8 mouse cellular contexts compared by ENCODE assay signal in the genomic region with DNA sequence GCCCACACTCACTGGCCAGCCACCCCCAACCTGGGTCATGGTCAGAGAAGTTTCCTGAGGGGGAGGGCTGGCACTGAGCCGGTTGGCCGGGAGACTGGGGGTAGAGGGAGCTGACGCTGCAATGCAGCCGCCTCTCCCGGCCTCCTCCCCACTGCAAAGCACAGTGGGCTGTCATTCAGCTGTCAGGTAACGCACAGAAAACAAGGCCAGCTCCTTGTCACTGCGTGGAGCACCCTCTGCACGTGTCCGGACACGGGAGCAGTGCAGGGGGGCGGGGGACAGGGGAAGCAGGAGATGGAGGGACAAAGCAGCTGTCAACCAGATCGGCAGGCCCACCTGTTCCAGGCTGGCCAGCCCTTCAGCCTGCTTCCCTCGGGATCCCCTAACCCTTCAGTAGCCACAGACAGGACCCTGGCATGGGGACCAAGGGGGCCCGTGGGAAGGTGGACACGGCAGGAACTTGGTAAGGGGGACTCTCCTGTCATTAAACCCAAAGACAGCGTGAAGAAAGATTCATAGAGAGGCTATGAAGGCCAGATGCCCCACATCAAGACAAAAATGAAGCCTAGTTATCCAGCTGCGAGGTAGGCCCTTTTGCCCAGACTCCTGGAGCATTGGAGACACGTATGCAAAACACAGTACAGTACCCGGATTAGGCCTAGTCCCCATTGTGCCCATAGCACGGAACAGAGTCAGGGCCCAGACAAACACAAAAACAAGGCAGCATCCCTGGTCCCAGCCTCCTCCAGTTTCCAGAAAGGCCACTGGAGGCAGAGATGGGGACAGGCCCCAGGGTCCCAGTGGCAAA. TPM values are rescaled to one million over a fixed set of nuclear protein-coding genes. Genes with fewer than 3 reads are reported as not detected.
A peak's percentile ranks its signal among the peaks of the same experiment; 100 is the strongest.
DNase-seq lines count a peak whose midpoint lies in the region; ATAC-seq and TF ChIP-seq lines count a peak whose summit lies in the region.

No protein-coding gene starts in this region.

- no peak for TF ChIP-seq POLR2A in thymus, adult 2 months (IDR thresholded peaks at IDR 0.05; ENCODE audit: control insufficient read depth, extremely low read depth, insufficient read depth, low read length, poor library complexity)

- H3K9me3 ChIP-seq in heart, embryonic 10.5 days = no peaks in the 10 kb centered on the region
- H3K9me3 ChIP-seq in embryonic facial prominence, embryonic 10.5 days = no peaks in the 10 kb centered on the region
- no peaks in the 10 kb centered on the region for H3K9me3 ChIP-seq in hindbrain, embryonic 16.5 days (ENCODE audit: control insufficient read depth, low read length)
- no peaks in the 10 kb centered on the region for H3K9me3 ChIP-seq in midbrain, embryonic 10.5 days (replicated peaks)

- WGBS in heart, embryonic 10.5 days = 47% methylated on average over 20 of the region's 20 CpGs
- WGBS in embryonic facial prominence, embryonic 10.5 days = 57% methylated on average over 20 of the region's 20 CpGs
- WGBS in hindbrain, embryonic 16.5 days = 30% methylated on average over 20 of the region's 20 CpGs
- WGBS in midbrain, embryonic 10.5 days = 70% methylated on average over 20 of the region's 20 CpGs
- 92% methylated on average over 20 of the region's 20 CpGs for WGBS in thymus, adult 2 months

- H3K27ac ChIP-seq in heart, embryonic 10.5 days = peak overlapping the region; percentile 86
- peak overlapping the region; percentile 79; the same call in 1 of the 2 replicates for H3K27ac ChIP-seq in embryonic facial prominence, embryonic 10.5 days (replicated peaks)
- H3K27ac ChIP-seq in hindbrain, embryonic 16.5 days (ENCODE audit: low read depth, low read length) = peak overlapping the region; percentile 77
- H3K27ac ChIP-seq in midbrain, embryonic 10.5 days (replicated peaks) = peak overlapping the region; percentile 80
- H3K27ac ChIP-seq in thymus, adult 2 months (ENCODE audit: control insufficient read depth, insufficient read depth, low read length) = no peak overlapping the region

- H3K4me1 ChIP-seq in heart, embryonic 10.5 days = peaks cover 45% of the 10 kb centered on the region
- peaks cover 35% of the 10 kb centered on the region for H3K4me1 ChIP-seq in embryonic facial prominence, embryonic 10.5 days
- H3K4me1 ChIP-seq in hindbrain, embryonic 16.5 days (ENCODE audit: control insufficient read depth, insufficient read depth, low read depth, low read length) = peaks cover 20% of the 10 kb centered on the region
- H3K4me1 ChIP-seq in midbrain, embryonic 10.5 days = peaks cover 30% of the 10 kb centered on the region
- peaks cover 9% of the 10 kb centered on the region; the same call in 1 of the 2 replicates for H3K4me1 ChIP-seq in thymus, adult 2 months (replicated peaks; ENCODE audit: control insufficient read depth, insufficient read depth, low read length)

- peaks cover 33% of the 10 kb centered on the region for H3K36me3 ChIP-seq in heart, embryonic 10.5 days
- peaks cover 57% of the 10 kb centered on the region for H3K36me3 ChIP-seq in embryonic facial prominence, embryonic 10.5 days (replicated peaks)
- H3K36me3 ChIP-seq in hindbrain, embryonic 16.5 days (ENCODE audit: control insufficient read depth, insufficient read depth, low read length) = no peaks in the 10 kb centered on the region; the same call in 1 of the 2 replicates
- H3K36me3 ChIP-seq in midbrain, embryonic 10.5 days = peaks cover 34% of the 10 kb centered on the region
- H3K36me3 ChIP-seq in thymus, adult 2 months (ENCODE audit: control insufficient read depth, insufficient read depth, low read length) = no peaks in the 10 kb centered on the region

- TF ChIP-seq CTCF in thymus, adult 2 months (IDR thresholded peaks at IDR 0.05; ENCODE audit: borderline replicate concordance, control insufficient read depth, extremely low read depth, insufficient read depth, low read length, poor library complexity) = no peak

- H3K27me3 ChIP-seq in heart, embryonic 10.5 days (ENCODE audit: insufficient read depth, poor library complexity, severe bottlenecking) = no peaks in the 10 kb centered on the region
- H3K27me3 ChIP-seq in embryonic facial prominence, embryonic 10.5 days (replicated peaks; ENCODE audit: low read depth, poor library complexity, severe bottlenecking) = no peaks in the 10 kb centered on the region
- no peaks in the 10 kb centered on the region for H3K27me3 ChIP-seq in hindbrain, embryonic 16.5 days (replicated peaks; ENCODE audit: control insufficient read depth, insufficient read depth, low read length)
- peaks cover 3% of the 10 kb centered on the region; the same call in 1 of the 2 replicates for H3K27me3 ChIP-seq in midbrain, embryonic 10.5 days (ENCODE audit: low read depth, poor library complexity, severe bottlenecking)
- peaks cover 2% of the 10 kb centered on the region; the same call in 1 of the 2 replicates for H3K27me3 ChIP-seq in thymus, adult 2 months (ENCODE audit: control insufficient read depth, insufficient read depth, low read length)

- H3K9ac ChIP-seq in hindbrain, embryonic 16.5 days (ENCODE audit: low read depth, low read length) = peak overlapping the region; percentile 82

- peak overlapping the region; percentile 94 for H3K4me2 ChIP-seq in hindbrain, embryonic 16.5 days (ENCODE audit: low read length)

- peak; percentile 25 for ATAC-seq in hindbrain, embryonic 16.5 days

- no peak for DNase-seq in heart, embryonic 10.5 days (ENCODE audit: low spot score)
- no peak for DNase-seq in heart, adult 8-10 months (ENCODE audit: low spot score)
- DNase-seq in adrenal gland, adult (ENCODE audit: inconsistent age in 2 of 2, low spot score in 1 of 2) = peak; percentile 90 to 95
- no peak for DNase-seq in embryonic facial prominence, embryonic 10.5 days (ENCODE audit: low spot score)
- no peak for DNase-seq in midbrain, embryonic 10.5 days (ENCODE audit: low spot score)
- DNase-seq in natural killer cell, adult 2 months (ENCODE audit: low spot score in 2 of 2) = no peak
- DNase-seq in thymus, adult 2 months = no peak

- H3K4me3 ChIP-seq in heart, embryonic 10.5 days = peak overlapping the region; percentile 76
- H3K4me3 ChIP-seq in embryonic facial prominence, embryonic 10.5 days = peak overlapping the region; percentile 67
- H3K4me3 ChIP-seq in hindbrain, embryonic 16.5 days (ENCODE audit: low read length) = peak overlapping the region; percentile 63
- peak overlapping the region; percentile 70 for H3K4me3 ChIP-seq in midbrain, embryonic 10.5 days
- H3K4me3 ChIP-seq in thymus, adult 2 months (ENCODE audit: control insufficient read depth, insufficient read depth, low read length) = no peak overlapping the region

RNA-seq across cellular contexts. Expression of gene Relt, which starts 30.2 kb away (rescaled TPM):
- polyA plus RNA-seq in heart, embryonic 10.5 days (2016; fragmentation: Nextera tagmentation; extraction: Ambion mirVana) = 4.4 and 5.3 TPM in 2 replicates
- total RNA-seq in heart, adult 8-10 months (2022) = 1 to 10 TPM; 3.8 to 4.1 (median 3.9) TPM
- polyA plus RNA-seq in embryonic facial prominence, embryonic 10.5 days (2016; fragmentation: Nextera tagmentation; extraction: Ambion mirVana) = 4.8 and 5.2 TPM in 2 replicates
- polyA plus RNA-seq in hindbrain, embryonic 16.5 days (2015; fragmentation: Nextera tagmentation; extraction: Ambion mirVana) = 5.1 and 5.3 TPM in 2 replicates
- 4.3 and 5.2 TPM in 2 replicates for polyA plus RNA-seq in midbrain, embryonic 10.5 days (2016; fragmentation: Nextera tagmentation; extraction: Ambion mirVana)
- 77.5 and 82.0 TPM in 2 replicates for polyA plus RNA-seq in thymus, adult 2 months (2012; rRNA removed)

RNA-seq across cellular contexts. Expression of gene Arhgef17, which starts 38.5 kb away (rescaled TPM):
- polyA plus RNA-seq in heart, embryonic 10.5 days (2016; fragmentation: Nextera tagmentation; extraction: Ambion mirVana) = 7.9 and 10.1 TPM in 2 replicates
- total RNA-seq in heart, adult 8-10 months (2022) = 10 to 100 TPM; 25.0 to 36.6 (median 28.1) TPM
- polyA plus RNA-seq in embryonic facial prominence, embryonic 10.5 days (2016; fragmentation: Nextera tagmentation; extraction: Ambion mirVana) = 9.3 and 9.8 TPM in 2 replicates
- polyA plus RNA-seq in hindbrain, embryonic 16.5 days (2015; fragmentation: Nextera tagmentation; extraction: Ambion mirVana) = 13.6 and 18.2 TPM in 2 replicates
- polyA plus RNA-seq in midbrain, embryonic 10.5 days (2016; fragmentation: Nextera tagmentation; extraction: Ambion mirVana) = 6.4 and 7.1 TPM in 2 replicates
- 8.1 and 11.1 TPM in 2 replicates for polyA plus RNA-seq in thymus, adult 2 months (2012; rRNA removed)

Comparison
In these comparisons a context has a peak if more than half of its experiments do, and no peak if none do; other contexts are left out.
1. DNase-seq: peak in adrenal gland, adult (2 of 2); none in heart, embryonic 10.5 days (single experiment), heart, adult 8-10 months (single experiment), embryonic facial prominence, embryonic 10.5 days (single experiment), midbrain, embryonic 10.5 days (single experiment), natural killer cell, adult 2 months (0 of 2) and thymus, adult 2 months (single experiment).
2. RNA of gene Relt, which starts 30.2 kb away (polyA plus RNA-seq): 77.5 to 82.0 TPM in thymus, adult 2 months; 4.3 to 5.2 TPM in midbrain, embryonic 10.5 days, 5.1 to 5.3 TPM in hindbrain, embryonic 16.5 days, 4.8 to 5.2 TPM in embryonic facial prominence, embryonic 10.5 days and 4.4 to 5.3 TPM in heart, embryonic 10.5 days; every median in the first group is over 10 times any median in the second.